Mouse (Mus musculus) neutrophil, adult 5-6 weeks (primary cell): ENCODE data around the gene Rac2. TPM values are rescaled to one million over a fixed set of nuclear protein-coding genes. Genes with fewer than 3 reads are reported as not detected.

Experiments used
- ATAC-seq: fragments of 151-379, 151-347 bp; 2 replicates; pipeline ENCODE4 v1.8.0; 2017; ENCODE audit warnings: mild to moderate bottlenecking, moderate TSS enrichment; ENCODE audit not compliant: insufficient number of reproducible peaks, poor library complexity, low FRiP score, severe bottlenecking; ENCODE audit errors: extremely low read depth
- total RNA-seq: library from RNA; stranded (forward); fragments of 200-1000 nt; gene quantifications from 2 replicates; pipeline ENCODE4 v1.2.3, GENCODE M21; 2017

The Rac2 gene
- total RNA-seq, result 420 and 447 TPM in 2 replicates

DNA sequence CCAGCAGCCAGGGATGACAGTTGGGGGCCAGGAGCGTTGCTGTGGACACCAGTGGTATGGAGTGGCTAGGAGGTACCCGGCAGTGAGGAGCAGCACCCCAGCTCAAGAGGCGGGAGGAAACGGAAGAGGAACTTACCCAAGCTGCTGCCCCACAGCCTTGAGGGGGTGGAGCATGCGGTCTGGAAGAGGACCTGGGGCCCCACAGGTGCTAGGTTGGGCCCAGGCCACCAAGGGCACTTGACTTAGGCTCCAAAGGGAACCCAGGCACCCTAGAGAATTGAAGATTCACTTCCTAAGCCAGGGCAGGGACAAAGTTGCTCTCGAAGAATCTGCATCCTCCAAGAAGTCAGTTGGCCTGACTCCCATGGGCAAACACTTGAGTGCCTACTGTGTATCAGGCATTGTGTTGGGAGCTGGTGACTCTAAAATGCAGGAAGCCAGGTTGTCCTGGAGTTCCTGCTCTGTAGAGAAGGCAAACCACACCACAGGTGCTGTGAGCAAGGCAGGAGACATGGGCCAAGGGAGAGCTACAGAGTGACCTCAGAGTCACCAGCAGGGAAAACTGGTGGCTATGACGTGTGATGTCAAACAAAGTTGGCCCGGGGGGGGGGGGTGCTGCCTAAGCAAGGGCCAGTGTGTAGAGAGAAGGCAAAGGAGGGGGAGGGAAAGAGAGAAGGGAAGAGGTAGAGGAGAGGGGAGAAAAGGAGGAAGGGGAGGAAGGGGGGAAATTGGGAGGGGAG lies at the start of gene Rac2:
Rac2 (minus strand) TSS at position 126 of the 740 bp plus-strand sequence.
- peak; percentile 74 for ATAC-seq

DNA sequence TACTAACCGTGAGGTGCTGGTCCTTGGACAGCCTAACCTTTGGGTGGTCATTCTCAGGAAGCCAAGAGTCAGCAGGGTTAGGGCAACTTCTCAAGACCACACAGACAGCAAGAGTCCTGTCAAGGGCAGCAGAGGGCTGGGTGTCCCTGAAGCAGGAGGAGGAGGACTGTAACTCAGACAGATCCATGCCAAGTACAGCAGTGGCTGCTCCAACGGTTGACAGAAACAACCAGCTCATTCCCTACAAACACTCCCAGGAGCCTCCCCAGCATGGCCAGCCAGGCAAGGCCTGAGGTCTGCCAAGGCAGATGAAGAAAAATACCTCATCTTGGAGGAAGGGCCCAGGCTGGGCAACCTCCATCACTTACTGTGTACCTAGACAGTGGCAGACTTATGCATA lies 44.4 kb upstream of the Rac2 start:
- no peak for ATAC-seq

DNA sequence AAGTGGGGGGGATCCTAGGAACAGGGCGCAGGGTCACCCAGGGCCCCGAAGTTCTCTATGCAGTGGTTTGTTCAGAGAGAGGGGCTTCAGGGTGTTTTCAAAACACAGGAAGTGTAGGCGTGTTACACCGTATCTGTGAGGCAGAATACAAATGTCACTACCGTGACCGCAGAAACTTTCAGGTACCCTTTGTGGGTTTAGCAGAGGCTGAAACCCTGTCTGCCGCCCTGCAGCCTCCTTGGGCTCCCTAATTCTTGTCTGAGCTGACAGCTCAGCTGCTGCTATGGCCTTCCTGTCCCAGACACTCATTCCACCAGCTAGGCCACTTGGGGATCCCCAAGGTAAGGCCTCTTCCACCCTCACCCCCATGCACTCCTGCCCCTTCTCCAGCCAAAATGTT lies 42.0 kb upstream of the Rac2 start:
- no peak for ATAC-seq

DNA sequence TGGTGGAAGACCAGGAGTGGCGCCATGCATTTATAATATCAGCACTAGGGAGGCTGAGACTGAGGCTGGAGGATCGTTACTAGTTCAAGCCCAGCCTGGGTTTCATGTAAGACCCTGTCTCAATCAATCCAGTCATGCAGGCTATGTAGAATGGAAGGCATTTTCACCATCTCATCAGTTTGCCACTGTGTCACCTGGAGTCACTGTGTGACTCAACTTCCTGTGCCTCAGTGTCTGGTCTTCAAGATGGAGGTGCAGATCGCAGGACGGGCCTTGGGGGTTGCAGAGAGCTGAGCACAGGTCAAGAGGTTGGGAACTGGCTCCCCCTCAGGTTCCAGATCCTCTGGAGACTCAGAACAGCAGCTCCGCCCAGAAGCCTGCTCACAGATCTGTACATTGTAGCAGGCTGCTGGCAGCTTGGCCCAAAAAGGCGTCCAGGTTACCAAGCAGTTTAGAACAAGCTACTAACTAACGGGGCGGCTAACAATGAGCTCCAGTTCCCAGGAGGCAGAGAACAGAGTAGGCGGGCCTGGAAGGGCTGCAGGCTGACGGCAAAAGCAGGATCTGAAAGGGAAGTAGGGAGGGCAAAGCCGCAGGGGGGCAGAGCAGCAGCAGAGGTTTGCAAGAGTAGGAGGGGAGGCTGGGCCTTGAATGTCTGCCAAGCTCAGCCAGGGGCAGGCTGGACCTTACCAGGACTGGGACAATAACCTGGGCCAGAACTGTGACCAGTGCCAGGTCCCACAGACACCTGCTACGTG lies 38.3 kb upstream of the Rac2 start:
- no peak for ATAC-seq

DNA sequence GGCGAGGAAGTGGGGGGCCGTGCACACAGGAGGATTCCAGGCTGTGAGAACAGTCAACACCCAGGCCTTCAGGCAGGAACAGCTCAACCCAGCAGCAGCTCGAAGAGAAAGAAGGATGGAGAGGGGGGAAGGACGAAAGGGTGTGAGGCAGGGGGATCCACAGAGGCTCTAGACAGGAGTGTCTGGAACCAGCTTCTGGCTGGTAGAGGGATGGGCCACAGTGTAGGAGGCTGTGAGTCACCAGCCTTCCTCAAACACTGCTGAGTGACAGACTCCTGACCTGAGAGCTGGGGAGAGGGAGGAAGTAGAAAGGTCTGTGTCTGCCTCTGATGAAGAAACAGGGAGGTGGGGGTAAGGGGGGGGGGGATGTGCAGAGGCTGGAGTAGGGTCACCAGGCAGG lies 34.9 kb upstream of the Rac2 start:
- ATAC-seq, result peak; percentile 86

DNA sequence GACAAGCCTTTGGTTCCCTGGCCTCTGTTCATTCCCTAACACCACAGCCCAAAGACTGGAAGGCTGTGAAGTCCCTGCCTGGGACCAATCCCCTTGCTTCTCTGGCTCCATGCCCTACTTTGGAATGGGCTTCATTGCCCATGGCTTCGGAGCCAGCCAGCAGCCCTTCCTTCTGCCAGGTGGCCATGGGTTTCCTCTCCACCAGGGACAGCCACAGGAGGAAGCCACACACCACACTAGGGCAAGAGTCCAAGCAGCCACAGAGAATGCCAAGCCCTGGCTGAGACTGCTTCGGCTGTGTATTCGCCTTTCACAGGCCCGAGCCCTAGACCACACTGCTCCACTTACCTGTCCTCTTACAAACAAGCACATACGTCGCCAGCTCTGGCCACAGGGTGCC lies 33.5 kb upstream of the Rac2 start:
- no peak for ATAC-seq

DNA sequence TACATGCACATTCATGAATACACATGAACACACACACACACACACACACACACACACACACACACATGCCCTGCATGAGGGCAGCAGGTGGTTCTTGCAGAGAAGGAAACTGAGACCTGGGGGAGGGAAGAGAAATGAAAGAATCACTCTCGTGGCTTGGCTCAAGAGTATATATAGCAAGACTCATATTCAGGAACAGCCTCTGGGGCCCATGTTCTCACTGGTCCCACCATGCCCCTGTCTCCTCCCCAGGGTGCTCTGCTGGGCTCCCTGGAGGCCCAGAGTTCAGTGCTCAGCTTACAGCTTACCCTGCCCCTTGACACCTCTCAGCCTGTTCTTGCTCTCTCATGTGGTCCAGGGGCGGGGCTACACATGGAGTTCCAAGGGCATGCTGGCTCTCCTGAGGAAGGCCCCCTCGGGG lies 32.8 kb upstream of the Rac2 start:
- ATAC-seq, result no peak

DNA sequence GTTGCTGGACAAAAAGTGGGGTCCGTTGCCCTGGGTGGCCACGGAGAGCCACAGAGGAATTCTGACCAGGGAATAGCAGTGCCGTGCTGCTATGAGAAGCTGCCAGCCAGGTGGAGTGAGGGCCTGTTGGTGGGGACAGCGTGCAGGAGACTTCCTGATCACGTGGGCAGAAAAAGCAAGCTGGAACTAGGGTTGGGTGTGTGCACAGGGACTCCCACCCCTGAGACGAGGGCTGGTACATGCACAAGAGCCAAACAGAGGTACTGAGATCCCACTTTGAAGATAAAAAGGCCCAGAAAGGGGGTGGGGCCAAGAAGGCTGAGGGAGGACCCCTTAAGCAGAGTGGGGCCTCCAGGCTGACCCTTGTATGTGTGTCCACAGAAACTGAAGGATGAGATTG lies 31.7 kb upstream of the Rac2 start:
- ATAC-seq, result no peak

DNA sequence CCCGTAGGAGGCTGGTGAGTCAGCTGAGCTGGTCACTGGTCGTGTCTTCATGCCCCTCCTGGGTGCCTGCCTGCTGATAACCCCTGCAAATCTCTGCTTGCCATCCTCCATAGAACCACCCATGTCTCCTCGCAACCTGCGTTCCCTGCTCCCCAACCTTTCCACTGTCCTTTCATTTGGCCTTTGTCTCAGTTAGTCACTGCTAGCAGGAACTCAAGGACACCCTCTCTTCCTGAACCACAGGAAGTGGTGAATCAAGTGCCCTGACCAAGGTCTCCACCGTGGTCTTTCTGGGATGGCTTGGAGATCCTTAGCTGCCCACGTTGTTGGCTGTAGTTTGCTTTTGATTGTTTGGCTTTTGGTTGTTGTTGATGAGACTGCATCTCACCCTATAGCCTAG lies 28.6 kb upstream of the Rac2 start:
- ATAC-seq, result no peak

DNA sequence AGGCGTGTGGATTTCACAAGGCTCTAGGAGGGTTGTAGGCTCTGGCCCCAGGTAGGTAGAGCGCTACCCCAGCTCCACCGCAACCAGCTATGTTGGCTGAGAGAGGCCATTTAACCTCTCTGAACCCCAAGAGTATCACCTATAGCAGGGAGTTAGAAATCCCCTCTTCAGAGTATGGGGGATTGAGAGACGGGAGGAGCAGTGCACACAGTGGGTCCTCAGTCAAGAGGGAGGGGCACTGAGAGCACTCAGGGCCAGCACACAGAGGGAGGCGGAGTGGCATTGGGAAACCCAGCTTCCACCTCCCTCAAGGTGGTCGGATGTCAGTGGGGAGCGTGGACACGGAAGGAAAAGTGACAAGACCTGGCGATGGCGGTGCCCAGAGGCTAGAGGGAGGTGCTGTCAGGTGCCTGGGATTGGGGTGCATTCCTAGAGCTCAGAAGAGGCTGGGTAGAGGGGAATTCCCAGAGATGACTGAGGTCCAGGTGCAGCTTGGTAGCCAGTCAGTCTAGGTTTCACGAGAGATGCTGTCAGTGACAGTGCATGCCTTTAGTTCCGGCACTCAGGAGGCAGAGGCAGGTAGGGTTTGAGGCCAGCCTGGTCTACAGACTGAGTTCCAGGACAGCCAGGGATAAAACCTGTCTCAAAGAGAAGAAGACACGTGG lies 27.1 kb upstream of the Rac2 start:
- no peak for ATAC-seq

DNA sequence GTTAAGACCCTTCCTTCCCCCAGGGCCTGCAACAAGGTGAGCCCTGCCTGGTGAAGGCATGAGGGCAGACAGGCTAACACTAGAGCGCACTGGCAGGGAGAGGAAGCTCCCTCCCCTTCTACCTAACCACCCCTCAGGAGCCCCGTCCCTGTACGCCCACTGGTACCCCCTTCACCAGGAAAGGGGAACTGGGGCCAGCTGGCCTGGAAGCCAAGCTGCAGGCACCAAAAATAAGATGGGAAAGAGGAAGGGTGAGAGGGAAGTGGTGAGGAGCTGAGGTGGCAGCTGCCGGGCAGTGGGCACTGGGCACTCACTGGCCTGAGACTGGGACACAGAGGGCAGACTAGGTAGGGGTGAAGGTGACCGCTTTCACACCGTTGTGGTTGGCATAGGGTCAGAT lies 26.5 kb upstream of the Rac2 start:
- ATAC-seq, result peak; percentile 55

DNA sequence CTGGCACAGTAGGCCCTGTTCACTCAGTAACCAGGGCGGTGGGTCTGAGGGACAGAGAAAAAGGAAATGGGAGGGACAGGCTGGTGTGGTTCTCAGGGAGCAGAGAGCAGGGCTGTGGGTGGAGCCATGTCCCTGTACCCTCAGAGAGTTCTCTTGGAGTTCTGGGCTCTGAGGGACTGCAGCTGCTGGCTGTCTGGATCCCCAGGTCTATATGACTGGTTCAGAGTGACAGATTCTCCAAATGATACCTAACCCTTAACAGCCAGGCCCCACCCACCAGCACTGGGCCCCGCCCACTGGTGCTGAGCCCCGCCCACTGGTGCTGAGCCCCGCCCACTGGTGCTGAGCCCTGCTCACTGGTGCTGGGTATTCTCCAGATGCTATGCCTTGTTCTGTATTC lies 25.1 kb upstream of the Rac2 start:
- peak; percentile 40 for ATAC-seq

DNA sequence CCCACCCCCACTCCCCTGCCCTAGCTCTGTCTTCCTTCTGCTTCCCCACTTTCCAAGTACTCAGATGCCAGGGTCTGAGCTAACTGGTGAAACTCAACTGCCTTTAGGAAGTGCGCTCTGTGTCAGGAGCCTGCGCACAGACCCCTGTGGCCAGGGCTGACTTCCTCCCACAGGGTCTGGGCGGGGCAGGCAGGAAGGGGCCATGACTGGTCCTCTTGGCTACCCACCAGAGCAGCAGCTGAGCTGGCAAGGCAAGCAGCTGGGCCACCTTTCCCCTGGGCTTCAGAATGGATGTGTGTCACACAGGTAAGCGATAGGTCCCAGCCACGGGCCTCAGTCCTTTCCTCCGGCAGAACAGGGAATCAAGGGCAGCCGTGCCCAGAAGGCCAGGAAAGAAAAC lies 24.3 kb upstream of the Rac2 start, which contains the start of gene Cyth4:
Cyth4 (plus strand) TSS at position 134 of the 400 bp plus-strand sequence.
- peak; percentile 63 for ATAC-seq

DNA sequence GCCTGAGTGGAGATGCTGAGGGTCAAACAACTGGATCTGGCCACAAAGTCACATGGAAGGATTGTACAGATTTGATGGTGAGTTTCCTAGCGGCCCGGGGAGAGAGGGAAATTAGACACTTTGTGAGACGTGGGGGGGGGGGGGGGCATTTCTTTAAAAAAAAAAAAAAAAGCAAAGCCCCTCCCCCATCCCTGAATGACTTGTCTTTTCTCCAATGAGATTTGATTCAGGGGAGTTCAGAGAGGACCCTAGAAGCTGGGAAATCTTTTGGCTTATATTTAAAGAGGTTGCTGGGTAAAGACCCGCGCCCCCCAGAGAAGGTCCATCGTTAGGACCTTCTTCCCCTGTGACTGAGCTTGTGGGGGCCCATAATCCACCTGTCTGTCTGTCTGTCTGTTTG lies 23.9 kb upstream of the Rac2 start:
- ATAC-seq, result no peak

DNA sequence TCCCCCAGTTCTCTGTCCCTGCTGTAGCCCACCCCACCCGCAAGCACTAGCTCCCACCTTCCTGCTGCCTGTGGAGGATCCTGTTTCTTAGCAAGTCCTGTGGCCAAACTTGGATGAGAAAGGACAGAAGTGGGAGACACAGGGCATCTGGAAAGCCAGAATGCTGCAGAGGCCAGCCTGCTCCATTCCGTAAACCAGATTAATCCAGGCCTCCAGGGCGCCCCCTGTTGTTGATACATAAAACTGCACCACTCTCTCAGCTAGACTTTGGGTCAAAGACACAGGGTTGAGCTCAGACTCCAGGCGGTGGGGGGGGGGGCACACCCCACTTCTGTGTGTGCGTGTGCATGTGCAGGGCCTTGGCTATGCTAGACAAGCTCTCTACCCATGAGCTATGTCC lies 22.9 kb upstream of the Rac2 start:
- ATAC-seq, result no peak

DNA sequence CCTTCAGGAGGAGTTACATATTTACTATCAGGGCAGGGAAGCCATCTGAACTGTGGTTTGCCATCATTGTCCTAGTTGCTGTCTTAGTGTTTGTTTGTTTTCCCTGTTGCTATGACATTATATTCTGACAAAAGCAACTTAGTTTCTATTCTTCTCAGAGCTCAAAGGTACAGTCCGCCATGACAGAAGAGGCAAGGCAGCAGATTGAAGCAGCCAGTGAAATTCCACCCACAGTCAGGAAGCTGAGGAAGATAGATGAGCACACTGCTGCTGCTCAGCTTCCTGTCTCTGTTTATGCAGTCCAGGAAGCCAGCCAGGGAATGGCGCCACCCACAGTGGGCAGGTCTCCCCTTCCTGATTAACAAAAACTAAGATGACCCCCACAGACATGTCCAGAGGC lies 22.2 kb upstream of the Rac2 start:
- peak; percentile 4; the same call in 1 of the 2 replicates for ATAC-seq

DNA sequence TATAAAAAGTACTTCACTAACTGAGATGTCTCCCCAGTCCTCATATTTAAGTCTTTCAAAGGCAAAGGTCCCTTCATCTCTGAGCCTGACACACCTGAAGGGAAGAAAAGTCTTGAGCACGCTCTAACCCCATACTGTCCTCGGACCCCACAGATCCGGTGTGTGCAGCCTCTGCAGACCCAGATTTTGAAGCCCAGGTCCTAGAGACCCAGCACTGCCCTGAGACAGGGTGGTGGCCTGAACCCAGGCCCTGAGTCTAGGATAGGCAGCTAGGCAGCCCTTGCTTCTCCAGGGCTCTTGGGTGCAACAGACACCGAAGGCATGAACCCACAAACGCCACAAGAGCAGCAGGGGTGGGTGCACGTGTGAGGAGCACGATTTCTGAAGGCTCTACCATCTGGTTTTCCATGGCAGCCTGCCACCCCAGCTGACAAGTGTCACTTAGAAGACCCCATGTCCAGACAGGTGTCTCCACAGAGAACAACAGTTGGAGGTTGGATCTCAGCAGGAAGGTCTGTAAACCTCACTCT lies 21.4 kb upstream of the Rac2 start:
- no peak for ATAC-seq

DNA sequence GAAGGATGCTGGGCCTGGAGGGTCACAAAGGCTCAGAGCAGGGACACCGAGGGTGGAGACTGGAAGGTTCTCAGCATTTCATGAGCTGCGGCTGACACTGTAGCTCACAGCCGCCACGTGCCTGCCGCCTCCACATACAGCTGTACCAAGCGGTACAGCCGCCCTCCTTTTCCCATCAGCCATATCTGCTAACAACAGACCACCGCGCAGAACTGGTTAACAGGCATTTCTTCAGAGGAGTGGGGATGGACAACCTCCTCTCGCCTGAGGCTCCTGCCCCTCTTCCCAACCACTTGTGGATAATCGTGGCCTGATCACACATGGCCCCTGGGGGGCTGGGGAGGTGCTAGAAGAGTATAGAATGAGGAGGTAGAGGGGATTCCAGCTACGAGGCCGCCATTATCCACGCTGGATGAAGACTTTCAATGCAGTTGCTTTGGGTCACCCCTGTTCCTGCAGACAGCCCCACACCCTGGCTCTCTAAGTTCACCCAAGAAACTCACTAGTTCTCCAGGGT lies 19.9 kb upstream of the Rac2 start:
- ATAC-seq, result no peak

DNA sequence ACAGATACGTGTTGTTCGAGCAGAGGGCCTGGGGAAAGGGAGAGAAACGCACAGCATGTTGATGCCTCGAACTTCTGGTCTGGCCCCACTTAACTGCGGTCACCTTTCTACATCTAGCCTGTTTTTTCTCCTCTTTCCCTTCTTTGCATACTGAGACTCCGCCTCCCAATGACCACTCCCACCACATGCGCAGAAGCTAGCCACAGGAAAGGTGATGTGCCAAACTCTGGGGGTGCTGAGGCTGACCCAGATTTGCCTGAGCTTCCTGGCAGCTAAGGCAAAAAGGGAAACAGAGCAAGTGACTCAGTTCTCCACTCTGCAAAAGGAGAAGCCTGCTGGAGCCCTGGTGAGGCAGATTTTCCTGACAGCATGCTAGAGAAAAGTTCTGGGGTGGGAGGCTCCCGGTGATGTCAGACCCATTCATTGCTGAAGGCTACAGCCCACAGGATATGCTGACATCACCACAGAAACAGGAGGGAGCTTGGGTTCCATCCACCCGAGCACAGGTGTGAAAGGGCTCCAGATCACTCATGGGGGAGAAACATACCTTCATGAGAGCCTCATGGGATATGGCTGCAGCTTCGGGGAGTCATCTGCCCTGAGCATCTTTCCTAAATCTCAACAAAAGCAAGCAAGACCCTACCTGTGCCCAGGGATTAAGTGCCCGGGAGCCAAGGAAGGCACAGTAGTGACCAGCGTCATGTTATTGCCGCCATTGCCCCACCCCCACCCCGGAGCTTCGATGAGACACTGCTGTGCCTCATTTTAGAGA lies 19.3 kb upstream of the Rac2 start:
- peak; percentile 68 for ATAC-seq
